Comparison of ENCODE assay signal across 8 mouse cellular contexts in genomic region chr19:53313684-53314443, GRCm38 (mm10). TPM values are rescaled to one million over a fixed set of nuclear protein-coding genes. Genes with fewer than 3 reads are reported as not detected.
DNase-seq lines count a peak whose midpoint lies in the region; ATAC-seq lines count a peak whose summit lies in the region.

No protein-coding gene starts in this region.

- peak overlapping the region; percentile 97 for H3K4me2 ChIP-seq in kidney, embryonic 15.5 days

- DNase-seq in B cell, adult 2 months = peak; percentile 98 to 99
- DNase-seq in brain, adult 2 months (ENCODE audit: low read depth, low spot score) = peak; percentile 99
- peak; percentile 100 for DNase-seq in heart, embryonic 10.5 days (ENCODE audit: low spot score)
- peak; percentile 98 for DNase-seq in liver
- DNase-seq in spleen, postnatal 4 days (ENCODE audit: low spot score in 2 of 2) = peak; percentile 98 to 99

- peak; percentile 79 for ATAC-seq in erythroblast, adult 5-6 weeks (replicated peaks; ENCODE audit: low FRiP score, poor library complexity, severe bottlenecking)
- ATAC-seq in kidney, embryonic 15.5 days (replicated peaks; ENCODE audit: low FRiP score) = peak; percentile 85
- peak; percentile 69 for ATAC-seq in monocyte, adult 5-6 weeks (replicated peaks; ENCODE audit: insufficient number of reproducible peaks, low FRiP score, low TSS enrichment, poor library complexity, severe bottlenecking)

- H3K27ac ChIP-seq in heart, embryonic 10.5 days = peak overlapping the region; percentile 96
- H3K27ac ChIP-seq in kidney, embryonic 15.5 days = peak overlapping the region; percentile 93

- peaks cover 32% of the 10 kb centered on the region for H3K4me1 ChIP-seq in heart, embryonic 10.5 days
- H3K4me1 ChIP-seq in kidney, embryonic 15.5 days = peaks cover 25% of the 10 kb centered on the region

- peak overlapping the region; percentile 98 for H3K4me3 ChIP-seq in heart, embryonic 10.5 days
- peak overlapping the region; percentile 91 for H3K4me3 ChIP-seq in kidney, embryonic 15.5 days (replicated peaks)

- no peaks in the 10 kb centered on the region for H3K9me3 ChIP-seq in heart, embryonic 10.5 days
- no peaks in the 10 kb centered on the region for H3K9me3 ChIP-seq in kidney, embryonic 15.5 days (replicated peaks)

- no peaks in the 10 kb centered on the region for H3K36me3 ChIP-seq in heart, embryonic 10.5 days
- no peaks in the 10 kb centered on the region for H3K36me3 ChIP-seq in kidney, embryonic 15.5 days

- under 1% methylated on average over 52 of the region's 52 CpGs for WGBS in heart, embryonic 10.5 days
- under 1% methylated on average over 52 of the region's 52 CpGs for WGBS in kidney, embryonic 15.5 days

- no peaks in the 10 kb centered on the region for H3K27me3 ChIP-seq in heart, embryonic 10.5 days (ENCODE audit: insufficient read depth, poor library complexity, severe bottlenecking)
- H3K27me3 ChIP-seq in kidney, embryonic 15.5 days = no peaks in the 10 kb centered on the region

- H3K9ac ChIP-seq in kidney, embryonic 15.5 days = peak overlapping the region; percentile 87

RNA-seq across cellular contexts. Expression of gene Mxi1, which starts 3.5 kb away (rescaled TPM):
- total RNA-seq in erythroblast, adult 5-6 weeks (2015; ENCODE audit: low replicate concordance) = 71.1 and 75.4 TPM in 2 replicates
- 156 and 229 TPM in 2 replicates for total RNA-seq in erythroblast, adult 5-6 weeks (2017; ENCODE audit: low replicate concordance)
- 27.7 and 28.7 TPM in 2 replicates for polyA plus RNA-seq in heart, embryonic 10.5 days (2016; fragmentation: Nextera tagmentation; extraction: Ambion mirVana)
- polyA plus RNA-seq in kidney, embryonic 15.5 days (2015; fragmentation: Nextera tagmentation; extraction: Ambion mirVana) = 37.3 and 40.2 TPM in 2 replicates
- 87.9 to 137 TPM (median 113 TPM) in 3 replicates for total RNA-seq in monocyte, adult 5-6 weeks (2017)

RNA-seq across cellular contexts. Expression of gene Gm10197, which starts 57.7 kb away (rescaled TPM):
- not detected in 2 replicates for total RNA-seq in erythroblast, adult 5-6 weeks (2015; ENCODE audit: low replicate concordance)
- not detected in 2 replicates for total RNA-seq in erythroblast, adult 5-6 weeks (2017; ENCODE audit: low replicate concordance)
- not detected in 2 replicates for polyA plus RNA-seq in heart, embryonic 10.5 days (2016; fragmentation: Nextera tagmentation; extraction: Ambion mirVana)
- polyA plus RNA-seq in kidney, embryonic 15.5 days (2015; fragmentation: Nextera tagmentation; extraction: Ambion mirVana) = not detected in 2 replicates
- not detected in 3 replicates for total RNA-seq in monocyte, adult 5-6 weeks (2017)

Comparison
In these comparisons a context has a peak if more than half of its experiments do, and no peak if none do; other contexts are left out.
1. Peak in every context shown above with its lines: DNase-seq, ATAC-seq, H3K4me3 ChIP-seq and H3K27ac ChIP-seq.